Mouse (Mus musculus) liver, embryonic 18 days (tissue): ENCODE measurements around the gene Oasl2. TPM values are rescaled to one million over a fixed set of nuclear protein-coding genes. Genes with fewer than 3 reads are reported as not detected.

Source experiments
- polyA plus RNA-seq: library from polyadenylated mRNA; depleted of rRNA; stranded (reverse); fragments of >200 nt; gene quantifications from 2 replicates; pipeline ENCODE4 v1.2.3, GENCODE M21; 2012; rRNA removed

Gene Oasl2
- 12.9 and 17.0 TPM in 2 replicates for polyA plus RNA-seq

GRCm38 (mm10) chr5:114896688-114897373, at the start of gene Oasl2:
Oasl2 (plus strand) TSS chr5:114896936.

DNA sequence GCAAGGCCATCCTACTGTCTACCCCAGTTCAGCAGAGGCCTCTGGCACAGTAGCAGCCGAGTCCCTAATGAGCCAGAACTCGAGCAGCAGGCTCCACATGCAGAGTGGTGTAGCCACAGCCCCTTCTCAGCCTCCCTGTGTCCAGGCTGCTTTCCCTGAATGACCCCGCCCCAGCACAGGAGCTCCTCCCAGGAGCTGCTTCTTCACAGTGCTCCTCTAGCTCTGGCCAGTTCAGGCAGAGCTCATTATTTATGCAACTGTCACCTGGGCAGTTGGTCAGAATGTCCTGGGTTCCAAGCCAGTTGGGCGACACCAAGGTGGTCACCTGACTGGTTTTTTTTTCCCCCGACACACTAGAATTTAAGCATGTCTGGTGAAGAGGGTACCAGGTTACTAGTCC, 43.4 kb upstream of the Oasl2 start, which contains the start of gene 4930519G04Rik:
Gene 4930519G04Rik, plus strand, starts transcription at position 301 of the 400 bp plus-strand sequence.

DNA sequence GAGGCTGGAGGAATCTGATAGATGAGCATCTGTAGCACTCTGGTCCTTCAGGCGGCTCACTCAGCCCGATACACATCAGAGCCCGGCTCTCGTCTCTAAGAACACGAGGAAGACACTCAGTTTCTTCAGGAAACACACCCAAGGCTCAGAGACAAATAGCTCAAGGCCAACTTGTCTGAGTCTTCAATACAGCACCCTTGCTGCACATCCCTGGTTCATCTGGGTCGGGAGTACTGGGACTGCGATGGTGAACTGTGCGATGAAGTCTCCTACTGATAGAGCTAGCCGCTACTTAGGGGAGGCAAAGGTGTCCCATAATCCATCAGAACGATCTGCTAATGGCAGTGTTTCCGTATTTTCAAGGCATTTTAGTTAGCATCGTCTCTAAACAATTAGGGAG, 38.2 kb upstream of the Oasl2 start, which contains the start of gene Gm9936:
Gene Gm9936, minus strand, starts transcription at position 101 of the 400 bp plus-strand sequence.

GRCm38 (mm10) chr5:114922998-114923473, 26.3 kb downstream of the Oasl2 start, which contains the start of gene Oasl1:
Oasl1 (plus strand) TSS chr5:114923240.

GRCm38 (mm10) chr5:114942074-114942765, 45.5 kb downstream of the Oasl2 start, which contains the start of gene 2210016L21Rik:
2210016L21Rik (plus strand) TSS chr5:114942158.

Other genes with a start within 250 kb of the Oasl2 start
- gene Trpv4, start 238.5 kb upstream of the Oasl2 start, polyA plus RNA-seq, result 0.58 and 0.63 TPM in 2 replicates
- 14.7 and 16.2 TPM in 2 replicates for gene Gltp, start 206.0 kb upstream of the Oasl2 start, polyA plus RNA-seq
- 4.8 and 5.4 TPM in 2 replicates for gene Tchp, start 189.2 kb upstream of the Oasl2 start, polyA plus RNA-seq
- 28.5 and 31.8 TPM in 2 replicates for gene Ankrd13a, start 122.3 kb upstream of the Oasl2 start, polyA plus RNA-seq
- gene Git2, start 121.4 kb upstream of the Oasl2 start, polyA plus RNA-seq, result 14.6 and 19.2 TPM in 2 replicates
- gene 1500011B03Rik, start 73.5 kb upstream of the Oasl2 start, polyA plus RNA-seq, result 13.9 and 14.2 TPM in 2 replicates
- 0.01 TPM in 1 of 2 replicates, not detected in the other for gene 4930519G04Rik, start 43.3 kb upstream of the Oasl2 start, polyA plus RNA-seq
- 0.01 TPM in 1 of 2 replicates, not detected in the other for gene Gm9936, start 38.3 kb upstream of the Oasl2 start, polyA plus RNA-seq
- 3.1 and 6.2 TPM in 2 replicates for gene Oasl1, start 26.3 kb downstream of the Oasl2 start, polyA plus RNA-seq
- gene 2210016L21Rik, start 45.2 kb downstream of the Oasl2 start, polyA plus RNA-seq, result 7.1 and 7.9 TPM in 2 replicates
- 2.3 and 2.7 TPM in 2 replicates for gene Hnf1a, start 74.2 kb downstream of the Oasl2 start, polyA plus RNA-seq
- 13.8 and 16.0 TPM in 2 replicates for gene Sppl3, start 114.2 kb downstream of the Oasl2 start, polyA plus RNA-seq
- not detected in 2 replicates for gene Gm10401, start 201.4 kb downstream of the Oasl2 start, polyA plus RNA-seq
- gene Acads, start 222.4 kb downstream of the Oasl2 start, polyA plus RNA-seq, result 69.8 and 75.2 TPM in 2 replicates
- gene Unc119b, start 238.0 kb downstream of the Oasl2 start, polyA plus RNA-seq, result 10.1 and 10.4 TPM in 2 replicates